Mouse (Mus musculus): ENCODE results near the gene Plg.

The Plg gene

GRCm38 (mm10) chr17:12455143-12455790 lies 76.9 kb downstream of the Plg start:
- DNase-seq: peak; percentile 58

GRCm38 (mm10) chr17:12461168-12461567 lies 82.8 kb downstream of the Plg start:
- DNase-seq: no peak

DNA sequence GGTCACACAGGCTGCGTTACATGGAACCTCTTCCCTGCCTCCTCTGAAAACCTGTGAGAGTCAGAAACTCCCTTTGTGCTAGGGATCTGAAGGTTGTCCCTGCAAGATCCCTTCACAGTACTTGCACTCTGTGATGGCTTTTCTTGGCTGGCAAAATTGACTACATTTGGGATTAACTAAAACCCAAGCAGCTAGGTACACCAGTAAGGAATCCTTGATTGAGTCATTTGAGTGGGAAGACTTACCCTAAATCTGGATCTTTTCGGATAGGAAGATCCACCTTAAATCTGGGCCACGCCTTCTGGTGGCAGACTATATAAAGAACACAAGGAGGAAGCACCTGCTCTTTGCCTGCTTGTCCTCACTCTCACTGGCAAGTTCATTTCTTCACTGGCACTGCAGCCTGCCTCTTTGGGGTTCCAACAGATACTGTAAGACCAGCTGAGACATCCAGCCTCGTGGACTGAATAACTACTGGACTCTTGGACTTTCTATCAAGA lies 88.1 kb downstream of the Plg start:
- no peak for DNase-seq

DNA sequence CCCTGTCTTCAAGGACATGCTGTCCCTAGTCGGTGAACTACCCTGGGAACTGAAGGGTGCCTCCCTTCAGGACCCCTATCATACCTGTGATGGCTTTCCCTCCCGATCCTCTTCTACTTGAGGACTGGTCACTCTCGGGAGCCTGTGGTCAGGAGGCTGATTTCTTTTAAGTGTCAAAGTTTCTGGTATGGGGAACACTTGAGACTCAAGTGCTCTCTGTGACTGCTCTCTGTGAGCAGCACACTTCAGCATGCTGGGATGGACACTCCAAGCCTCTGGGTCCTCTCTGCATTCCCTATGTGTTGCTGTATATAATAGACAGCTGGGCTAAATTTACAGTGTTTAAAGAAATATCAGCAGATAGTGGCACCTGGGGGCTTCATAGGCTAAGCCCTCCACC lies 89.2 kb downstream of the Plg start:
- peak; percentile 57 for DNase-seq

GRCm38 (mm10) chr17:12468745-12469144 lies 90.3 kb downstream of the Plg start:
- DNase-seq: no peak
